13 mouse cellular contexts compared by ENCODE assay signal in the genomic region with DNA sequence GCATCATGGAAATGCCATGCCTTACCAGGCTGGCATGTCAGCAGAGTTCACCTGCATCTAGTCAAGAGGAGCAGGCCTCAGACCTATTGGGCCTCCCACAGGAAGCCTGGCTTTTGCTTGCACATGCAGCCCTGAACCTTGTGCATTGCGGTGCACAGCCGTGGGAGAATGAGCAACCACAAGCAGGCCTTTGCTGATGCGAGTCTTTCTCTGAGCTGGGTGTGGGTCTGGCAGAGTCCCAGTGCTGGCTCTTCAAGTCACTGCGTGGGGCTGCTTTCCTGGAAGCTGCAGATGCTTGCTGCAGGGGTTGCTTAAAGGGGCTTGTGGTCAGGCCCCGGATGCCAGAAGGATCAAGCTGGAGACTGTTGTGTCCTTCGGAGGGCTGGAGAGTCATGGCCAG.
DNase-seq lines count a peak whose midpoint lies in the region; ATAC-seq and TF ChIP-seq lines count a peak whose summit lies in the region.
"Had no signal": no experiment of that assay in that cellular context is flagged by ENCODE, and none has a peak within 500 bp of the region (broad histone marks: within the 10 kb centered on the region; RNA-seq: fewer than 3 reads in every experiment).

No protein-coding gene starts in this region.

- H3K4me3 ChIP-seq in embryonic facial prominence, embryonic 13.5 days, result no peak overlapping the region
- no peak overlapping the region for H3K4me3 ChIP-seq in embryonic facial prominence, embryonic 10.5 days
- no peak overlapping the region for H3K4me3 ChIP-seq in lung, embryonic 15.5 days
- H3K4me3 ChIP-seq in midbrain, embryonic 15.5 days, result no peak overlapping the region
- H3K4me3 ChIP-seq: forebrain, embryonic 12.5 days; heart, embryonic 10.5 days had no signal

- 75% methylated on average over 6 of the region's 6 CpGs for WGBS in embryonic facial prominence, embryonic 13.5 days
- 87% methylated on average over 6 of the region's 6 CpGs for WGBS in embryonic facial prominence, embryonic 10.5 days
- 86% methylated on average over 6 of the region's 6 CpGs for WGBS in lung, embryonic 15.5 days
- WGBS in midbrain, embryonic 15.5 days, result 81% methylated on average over 6 of the region's 6 CpGs

- no peak for DNase-seq in embryonic facial prominence, embryonic 10.5 days (ENCODE audit: low spot score)
- no peak for DNase-seq in lung, postnatal 25 days (ENCODE audit: low spot score)
- DNase-seq in brain, embryonic 14.5 days (ENCODE audit: low read depth), result peak; percentile 17
- peak; percentile 2 for DNase-seq in naive thymus-derived CD4-positive, alpha-beta T cell, adult 2 months (ENCODE audit: low read depth)
- no peak for DNase-seq in left cerebral cortex, adult 11 months (ENCODE audit: low spot score)
- DNase-seq: cerebellum, postnatal 36 days; lung, embryonic 14.5 days had no signal

- H3K27ac ChIP-seq in embryonic facial prominence, embryonic 13.5 days, result peak overlapping the region; percentile 44
- no peak overlapping the region for H3K27ac ChIP-seq in embryonic facial prominence, embryonic 10.5 days (replicated peaks)
- no peak overlapping the region for H3K27ac ChIP-seq in lung, embryonic 15.5 days
- no peak overlapping the region for H3K27ac ChIP-seq in midbrain, embryonic 15.5 days
- H3K27ac ChIP-seq: forebrain, embryonic 12.5 days; heart, embryonic 10.5 days had no signal

- no peak for TF ChIP-seq CTCF in brain, embryonic 14.5 days (IDR thresholded peaks at IDR 0.05; ENCODE audit: borderline replicate concordance, extremely low read depth, insufficient read depth, insufficient read length)

- no peak overlapping the region for H3K4me2 ChIP-seq in embryonic facial prominence, embryonic 13.5 days
- no peak overlapping the region for H3K4me2 ChIP-seq in lung, embryonic 15.5 days
- no peak overlapping the region for H3K4me2 ChIP-seq in midbrain, embryonic 15.5 days
- H3K4me2 ChIP-seq: forebrain, embryonic 12.5 days; lung, embryonic 14.5 days had no signal

- no peaks in the 10 kb centered on the region for H3K9me3 ChIP-seq in embryonic facial prominence, embryonic 13.5 days
- no peaks in the 10 kb centered on the region for H3K9me3 ChIP-seq in embryonic facial prominence, embryonic 10.5 days
- H3K9me3 ChIP-seq in lung, embryonic 15.5 days, result no peaks in the 10 kb centered on the region
- H3K9me3 ChIP-seq in midbrain, embryonic 15.5 days, result no peaks in the 10 kb centered on the region
- H3K9me3 ChIP-seq: forebrain, embryonic 12.5 days; heart, embryonic 10.5 days had no signal

- no peak for TF ChIP-seq POLR2A in brain, embryonic 14.5 days (IDR thresholded peaks at IDR 0.05; ENCODE audit: borderline replicate concordance, extremely low read depth, insufficient read depth, insufficient read length, poor library complexity, severe bottlenecking)

- ATAC-seq in embryonic facial prominence, embryonic 13.5 days (ENCODE audit: insufficient number of reproducible peaks, insufficient read depth, low FRiP score, low TSS enrichment, low read depth), result 0 out of 2 replicates have a peak, but pooled peaks have one; percentile 29
- no peak for ATAC-seq in lung, embryonic 15.5 days (ENCODE audit: borderline replicate concordance, extremely low read depth, low FRiP score, low TSS enrichment)
- ATAC-seq in midbrain, embryonic 15.5 days (replicated peaks), result no peak
- ATAC-seq: inflammation-experienced regulatory T-cells, adult 6 months had no signal

- peaks cover 8% of the 10 kb centered on the region; the same call in 1 of the 2 replicates for H3K4me1 ChIP-seq in embryonic facial prominence, embryonic 13.5 days
- H3K4me1 ChIP-seq in embryonic facial prominence, embryonic 10.5 days, result 0 out of 2 replicates have a peak, but pooled peaks cover 3% of the 10 kb centered on the region
- no peaks in the 10 kb centered on the region for H3K4me1 ChIP-seq in lung, embryonic 15.5 days
- no peaks in the 10 kb centered on the region for H3K4me1 ChIP-seq in midbrain, embryonic 15.5 days
- H3K4me1 ChIP-seq: forebrain, embryonic 12.5 days had no signal

- H3K36me3 ChIP-seq in embryonic facial prominence, embryonic 13.5 days, result peaks cover 93% of the 10 kb centered on the region
- peaks cover 41% of the 10 kb centered on the region for H3K36me3 ChIP-seq in embryonic facial prominence, embryonic 10.5 days (replicated peaks)
- peaks cover 61% of the 10 kb centered on the region for H3K36me3 ChIP-seq in lung, embryonic 15.5 days
- no peaks in the 10 kb centered on the region for H3K36me3 ChIP-seq in midbrain, embryonic 15.5 days (replicated peaks)

- H3K9ac ChIP-seq in embryonic facial prominence, embryonic 13.5 days, result no peak overlapping the region
- 0 out of 2 replicates have a peak overlapping the region, but pooled peaks have one; percentile 4 for H3K9ac ChIP-seq in lung, embryonic 15.5 days
- no peak overlapping the region for H3K9ac ChIP-seq in midbrain, embryonic 15.5 days
- H3K9ac ChIP-seq: forebrain, embryonic 12.5 days; lung, embryonic 14.5 days had no signal

- no peaks in the 10 kb centered on the region for H3K27me3 ChIP-seq in embryonic facial prominence, embryonic 13.5 days
- H3K27me3 ChIP-seq in embryonic facial prominence, embryonic 10.5 days (replicated peaks; ENCODE audit: low read depth, poor library complexity, severe bottlenecking), result no peaks in the 10 kb centered on the region
- H3K27me3 ChIP-seq in lung, embryonic 15.5 days, result no peaks in the 10 kb centered on the region
- no peaks in the 10 kb centered on the region for H3K27me3 ChIP-seq in midbrain, embryonic 15.5 days (replicated peaks)
- H3K27me3 ChIP-seq: forebrain, embryonic 12.5 days had no signal

Comparison
In these comparisons a context has a peak if more than half of its experiments do, and no peak if none do; other contexts are left out.
1. DNase-seq: peak in brain, embryonic 14.5 days (single experiment) and naive thymus-derived CD4-positive, alpha-beta T cell, adult 2 months (single experiment); none in embryonic facial prominence, embryonic 10.5 days (single experiment), lung, postnatal 25 days (single experiment) and left cerebral cortex, adult 11 months (single experiment).